Mouse (Mus musculus) lung, embryonic 14.5 days (tissue): ENCODE results near the gene Serpinb5. TPM values are rescaled to one million over a fixed set of nuclear protein-coding genes. Genes with fewer than 3 reads are reported as not detected.
A peak's percentile ranks its signal among the peaks of the same experiment; 100 is the strongest.
"Not testable (repeated sequence)": the region's sequence is repeated elsewhere in the genome, so short reads cannot be mapped to it uniquely, and the experiment has no call there.

Source experiments
- ATAC-seq: fragments of 200-750 bp; cut with Nextera tagmentation; 2 replicates; pipeline ENCODE4 v1.8.0; 2017; ENCODE audit warnings: mild to moderate bottlenecking, moderate TSS enrichment, moderate library complexity; ENCODE audit not compliant: insufficient read depth
- DNase-seq: peaks from one replicate; pipeline ENCODE4 v3.0.0-alpha.2; 2015
- H3K27ac ChIP-seq: fragments of 300-500 bp; sonication (generic); 2 replicates; pipeline ENCODE4 v1.5.1; 2014; ENCODE audit warnings: low read depth, mild to moderate bottlenecking, moderate library complexity
- H3K27me3 ChIP-seq: fragments of 300-500 bp; sonication (generic); 2 replicates; pipeline ENCODE4 v1.6.1; 2014; ENCODE audit warnings: low read length, control low read depth; ENCODE audit not compliant: insufficient read depth
- H3K36me3 ChIP-seq: fragments of 300-500 bp; sonication (generic); 2 replicates; pipeline ENCODE4 v1.6.1; 2014; ENCODE audit warnings: control low read depth; ENCODE audit not compliant: insufficient read depth
- H3K4me1 ChIP-seq: fragments of 300-500 bp; sonication (generic); 2 replicates; pipeline ENCODE4 v1.6.1; 2014; ENCODE audit warnings: antibody characterized with exemption, control low read depth; ENCODE audit not compliant: insufficient read depth
- H3K4me2 ChIP-seq: fragments of 300-500 bp; sonication (generic); 2 replicates; pipeline ENCODE4 v1.6.1; 2014; ENCODE audit warnings: mild to moderate bottlenecking
- H3K4me3 ChIP-seq: fragments of 300-500 bp; sonication (generic); 2 replicates; pipeline ENCODE4 v1.5.1; 2014; ENCODE audit warnings: low read depth, low read length
- H3K9ac ChIP-seq: fragments of 300-500 bp; sonication (generic); 2 replicates; pipeline ENCODE4 v1.6.1; 2014
- H3K9me3 ChIP-seq: fragments of 300-500 bp; sonication (generic); 2 replicates; pipeline ENCODE4 v1.6.1; 2016; ENCODE audit warnings: low read depth, low read length, control low read depth
- CTCF ChIP-seq: IDR thresholded peaks from 2 replicates; pipeline ENCODE4 v1.5.1; 2016; ENCODE audit warnings: antibody characterized with exemption, low read depth
- WGBS: fragments of 180-500 bp; shearing (Covaris S2); extraction: QIAGEN DNeasy Blood & Tissue Kit; methylation state at CpG from one replicate; pipeline ENCODE4 v1.1.7; 2014; 5-methylcytosine and 5-hydroxymethylcytosine counted together
- polyA plus RNA-seq: library from polyadenylated mRNA; unstranded; fragments of >200 nt; fragmentation: Nextera tagmentation; extraction: Ambion mirVana; gene quantifications from 2 replicates; pipeline ENCODE4 v1.2.1, GENCODE M21; 2014

Gene Serpinb5
- polyA plus RNA-seq, 1 experiment from 2014 or later = 0.18 TPM

- H3K4me2 ChIP-seq = no peak overlapping the region
- peak; percentile 49 for TF ChIP-seq CTCF
- no peaks in the 10 kb centered on the region for H3K27me3 ChIP-seq
- H3K9ac ChIP-seq = no peak overlapping the region
- 0 out of 2 replicates have a peak, but pooled peaks have one; percentile 41 for ATAC-seq
- no peak overlapping the region for H3K4me3 ChIP-seq
- H3K27ac ChIP-seq = no peak overlapping the region
- 5% methylated on average over 2 of the region's 2 CpGs for WGBS
- H3K36me3 ChIP-seq = no peaks in the 10 kb centered on the region
- peak; percentile 66 for DNase-seq
- H3K4me1 ChIP-seq = no peaks in the 10 kb centered on the region
- H3K9me3 ChIP-seq = no peaks in the 10 kb centered on the region
These were observed 22.8 kb downstream of the Serpinb5 start for GRCm38 (mm10) chr1:106883812-106884211.

GRCm38 (mm10) chr1:106895142-106895541 is 34.2 kb downstream of the Serpinb5 start:
- not testable (repeated sequence) for H3K27ac ChIP-seq, H3K4me2 ChIP-seq, ATAC-seq, H3K27me3 ChIP-seq, H3K36me3 ChIP-seq, DNase-seq, H3K9me3 ChIP-seq, H3K4me3 ChIP-seq, H3K9ac ChIP-seq, H3K4me1 ChIP-seq

- Histone ChIP-seq H3K27me3 (no peaks in the 10 kb centered on the region), H3K4me3 (no peak overlapping the region), H3K4me1 (no peaks in the 10 kb centered on the region), H3K4me2 (no peak overlapping the region), H3K36me3 (no peaks in the 10 kb centered on the region), H3K9ac (no peak overlapping the region), H3K9me3 (no peaks in the 10 kb centered on the region), H3K27ac (no peak overlapping the region)
- 30% methylated on average over 4 of the region's 4 CpGs for WGBS
- ATAC-seq (no peak), DNase-seq (peak; percentile 70)
- TF ChIP-seq CTCF = peak; percentile 69
These were observed 40.4 kb downstream of the Serpinb5 start for GRCm38 (mm10) chr1:106901406-106901805.

GRCm38 (mm10) chr1:106931954-106932353 is 71.0 kb downstream of the Serpinb5 start:
- ATAC-seq = no peak
- H3K9ac ChIP-seq = no peak overlapping the region
- 70% methylated on average over 4 of the region's 4 CpGs for WGBS
- no peaks in the 10 kb centered on the region for H3K27me3 ChIP-seq
- H3K27ac ChIP-seq = no peak overlapping the region
- no peaks in the 10 kb centered on the region for H3K4me1 ChIP-seq
- no peaks in the 10 kb centered on the region for H3K36me3 ChIP-seq
- no peaks in the 10 kb centered on the region for H3K9me3 ChIP-seq
- no peak for TF ChIP-seq CTCF
- DNase-seq = no peak
- H3K4me3 ChIP-seq = no peak overlapping the region
- no peak overlapping the region for H3K4me2 ChIP-seq

Other genes with a start within 250 kb of the Serpinb5 start
- 16.2 and 16.5 TPM in 2 replicates for gene Bcl2, start 146.9 kb upstream of the Serpinb5 start, polyA plus RNA-seq
- gene Kdsr, start 101.4 kb upstream of the Serpinb5 start, polyA plus RNA-seq = 15.9 and 16.5 TPM in 2 replicates
- 71.1 and 78.6 TPM in 2 replicates for gene Vps4b, start 64.4 kb upstream of the Serpinb5 start, polyA plus RNA-seq
- 0.64 and 1.6 TPM in 2 replicates for gene Serpinb12, start 73.3 kb downstream of the Serpinb5 start, polyA plus RNA-seq
- gene Serpinb13, start 119.8 kb downstream of the Serpinb5 start, polyA plus RNA-seq = not detected in 2 replicates
- gene Serpinb3a, start 191.1 kb downstream of the Serpinb5 start, polyA plus RNA-seq = not detected in 2 replicates
- gene Serpinb3d, start 222.3 kb downstream of the Serpinb5 start, polyA plus RNA-seq = not detected in 2 replicates